Mouse (Mus musculus) ES-Bruce4 (cell line): Measurements from ENCODE around the gene Ccnh.
"Not testable (repeated sequence)": the region's sequence is repeated elsewhere in the genome, so short reads cannot be mapped to it uniquely, and the experiment has no call there.

Experiments used
- CTCF ChIP-seq: IDR thresholded peaks from one replicate; pipeline ENCODE4 v1.8.1; 2011; ENCODE audit warnings: low read depth, low read length
- EP300 ChIP-seq: IDR thresholded peaks from 2 replicates; pipeline ENCODE4 v1.6.1; 2011; ENCODE audit warnings: low read depth, low read length; ENCODE audit not compliant: insufficient read depth
- POLR2A ChIP-seq: IDR thresholded peaks from one replicate; pipeline ENCODE4 v1.8.1; 2011; ENCODE audit warnings: low read length; ENCODE audit not compliant: insufficient read depth

- TF ChIP-seq POLR2A, EP300, CTCF: not testable (repeated sequence)
These were observed 45.8 kb upstream of the Ccnh start for GRCm38 (mm10) chr13:85143361-85143760.
